ENCODE assay signal across 8 mouse cellular contexts in the genomic region with DNA sequence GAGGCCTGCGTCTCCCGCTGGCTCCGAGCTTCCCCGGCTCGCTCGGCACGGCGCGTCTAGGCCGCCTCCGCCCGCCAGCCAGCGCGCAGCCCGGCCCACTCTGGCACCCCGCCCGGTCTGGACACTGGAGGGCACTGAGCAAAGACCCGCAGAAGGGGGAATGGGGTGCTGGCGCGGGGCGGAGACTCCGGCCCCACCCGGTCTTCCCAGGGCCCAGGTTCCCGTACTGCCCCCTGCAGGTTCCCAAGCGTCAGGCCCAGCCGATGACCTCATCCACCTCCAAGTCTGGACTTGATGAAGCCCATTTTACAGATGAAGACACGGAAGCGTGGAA. TPM values are rescaled to one million over a fixed set of nuclear protein-coding genes. Genes with fewer than 3 reads are reported as not detected.
DNase-seq lines count a peak whose midpoint lies in the region; ATAC-seq and TF ChIP-seq lines count a peak whose summit lies in the region.

No protein-coding gene starts in this region.

- H3K9me3 ChIP-seq in embryonic facial prominence, embryonic 13.5 days, result no peaks in the 10 kb centered on the region
- 0 out of 2 replicates have a peak, but pooled peaks cover 3% of the 10 kb centered on the region for H3K9me3 ChIP-seq in limb, embryonic 12.5 days
- H3K9me3 ChIP-seq in midbrain, embryonic 15.5 days, result no peaks in the 10 kb centered on the region

- no peaks in the 10 kb centered on the region for H3K79me2 ChIP-seq in heart, adult 2 months (replicated peaks; ENCODE audit: control insufficient read depth, insufficient read depth, low read length)

- TF ChIP-seq POLR2A in heart, adult 2 months (IDR thresholded peaks at IDR 0.05; ENCODE audit: insufficient read depth, low read depth, low read length), result 0 out of 2 replicates have a peak, but pooled peaks have one; percentile 46
- TF ChIP-seq POLR2A in spleen, adult 2 months (IDR thresholded peaks at IDR 0.05; ENCODE audit: low read depth, low read length), result no peak

- TF ChIP-seq CTCF in heart, adult 2 months (IDR thresholded peaks at IDR 0.05), result peak; percentile 87
- peak; percentile 75; the same call in 1 of the 2 replicates for TF ChIP-seq CTCF in spleen, adult 2 months (IDR thresholded peaks at IDR 0.05; ENCODE audit: extremely low read depth, insufficient read depth, insufficient read length, insufficient replicate concordance)

- peak overlapping the region; percentile 56 for H3K4me3 ChIP-seq in embryonic facial prominence, embryonic 13.5 days
- peak overlapping the region; percentile 59 for H3K4me3 ChIP-seq in heart, adult 2 months
- H3K4me3 ChIP-seq in limb, embryonic 12.5 days (replicated peaks), result peak overlapping the region; percentile 50
- H3K4me3 ChIP-seq in midbrain, embryonic 15.5 days, result peak overlapping the region; percentile 36
- peak overlapping the region; percentile 71 for H3K4me3 ChIP-seq in spleen, adult 2 months (ENCODE audit: extremely low read depth, insufficient read depth, insufficient read length)

- peak overlapping the region; percentile 93 for H3K9ac ChIP-seq in embryonic facial prominence, embryonic 13.5 days
- H3K9ac ChIP-seq in heart, adult 2 months (ENCODE audit: low read depth, low read length), result peak overlapping the region; percentile 95
- H3K9ac ChIP-seq in limb, embryonic 12.5 days (replicated peaks), result peak overlapping the region; percentile 83
- H3K9ac ChIP-seq in midbrain, embryonic 15.5 days, result peak overlapping the region; percentile 39

- H3K36me3 ChIP-seq in embryonic facial prominence, embryonic 13.5 days, result peaks cover 7% of the 10 kb centered on the region
- no peaks in the 10 kb centered on the region for H3K36me3 ChIP-seq in heart, adult 2 months (ENCODE audit: control insufficient read depth, insufficient read depth, low read length)
- H3K36me3 ChIP-seq in limb, embryonic 12.5 days, result no peaks in the 10 kb centered on the region
- H3K36me3 ChIP-seq in midbrain, embryonic 15.5 days (replicated peaks), result no peaks in the 10 kb centered on the region
- no peaks in the 10 kb centered on the region for H3K36me3 ChIP-seq in spleen, adult 2 months (ENCODE audit: control insufficient read depth, insufficient read depth, low read length)

- 4% methylated on average over 28 of the region's 28 CpGs for WGBS in embryonic facial prominence, embryonic 13.5 days
- WGBS in heart, adult 2 months, result 4% methylated on average over 28 of the region's 28 CpGs
- WGBS in limb, embryonic 12.5 days, result 5% methylated on average over 28 of the region's 28 CpGs
- 5% methylated on average over 28 of the region's 28 CpGs for WGBS in midbrain, embryonic 15.5 days
- WGBS in spleen, adult 2 months, result 2% methylated on average over 28 of the region's 28 CpGs

- peaks cover 15% of the 10 kb centered on the region for H3K4me1 ChIP-seq in embryonic facial prominence, embryonic 13.5 days
- H3K4me1 ChIP-seq in heart, adult 2 months (ENCODE audit: control insufficient read depth, insufficient read depth, low read length), result peaks cover 4% of the 10 kb centered on the region; the same call in 1 of the 2 replicates
- peaks cover 10% of the 10 kb centered on the region; the same call in 1 of the 2 replicates for H3K4me1 ChIP-seq in limb, embryonic 12.5 days (replicated peaks)
- H3K4me1 ChIP-seq in midbrain, embryonic 15.5 days, result peaks cover 38% of the 10 kb centered on the region
- H3K4me1 ChIP-seq in spleen, adult 2 months (ENCODE audit: control insufficient read depth, insufficient read depth, insufficient read length), result peaks cover 7% of the 10 kb centered on the region

- no peaks in the 10 kb centered on the region for H3K27me3 ChIP-seq in embryonic facial prominence, embryonic 13.5 days
- no peaks in the 10 kb centered on the region for H3K27me3 ChIP-seq in heart, adult 2 months (ENCODE audit: control insufficient read depth, insufficient read depth, low read length)
- H3K27me3 ChIP-seq in limb, embryonic 12.5 days, result no peaks in the 10 kb centered on the region
- H3K27me3 ChIP-seq in midbrain, embryonic 15.5 days (replicated peaks), result no peaks in the 10 kb centered on the region
- no peaks in the 10 kb centered on the region for H3K27me3 ChIP-seq in spleen, adult 2 months (ENCODE audit: control insufficient read depth, insufficient read depth, low read length)

- H3K4me2 ChIP-seq in embryonic facial prominence, embryonic 13.5 days, result peak overlapping the region; percentile 87
- peak overlapping the region; percentile 81 for H3K4me2 ChIP-seq in limb, embryonic 12.5 days
- peak overlapping the region; percentile 57 for H3K4me2 ChIP-seq in midbrain, embryonic 15.5 days

- intact Hi-C loops in heart, adult 2 months (cut with DNase I), result loop anchor here (2.0 to 10.0 kb wide), 2 partner anchors 19 to 283 kb away; no protein-coding TSS in a partner anchor

- ATAC-seq in embryonic facial prominence, embryonic 13.5 days (ENCODE audit: insufficient number of reproducible peaks, insufficient read depth, low FRiP score, low TSS enrichment, low read depth), result peak; percentile 80
- peak; percentile 69 for ATAC-seq in limb, embryonic 12.5 days (ENCODE audit: insufficient number of reproducible peaks, insufficient read depth, low FRiP score, low TSS enrichment, low read depth)
- peak; percentile 62 for ATAC-seq in midbrain, embryonic 15.5 days (replicated peaks)

- peak overlapping the region; percentile 84 for H3K27ac ChIP-seq in embryonic facial prominence, embryonic 13.5 days
- peak overlapping the region; percentile 91 for H3K27ac ChIP-seq in heart, adult 2 months
- H3K27ac ChIP-seq in limb, embryonic 12.5 days, result peak overlapping the region; percentile 59; the same call in 1 of the 2 replicates
- H3K27ac ChIP-seq in midbrain, embryonic 15.5 days, result peak overlapping the region; percentile 71
- peak overlapping the region; percentile 84 for H3K27ac ChIP-seq in spleen, adult 2 months (ENCODE audit: insufficient read depth, low read length)

- DNase-seq in 3134 (ENCODE audit: extremely low read depth, insufficient read length, low spot score), result peak; percentile 90
- peak; percentile 94 to 97 for DNase-seq in adrenal gland, postnatal 36 days
- DNase-seq in heart, adult 2 months, result peak; percentile 91 to 93
- peak; percentile 92 to 93 for DNase-seq in kidney, adult 8-10 months
- DNase-seq in spleen, adult 2 months (ENCODE audit: low read depth in 1 of 2, low spot score in 2 of 2), result peak; percentile 66 to 75

- TF ChIP-seq EP300 in heart, adult 2 months (IDR thresholded peaks at IDR 0.05; ENCODE audit: insufficient read depth, low read depth, low read length), result 0 out of 2 replicates have a peak, but pooled peaks have one; percentile 34

RNA-seq across cellular contexts. Expression of a gene that starts 0.4 kb away (rescaled TPM):
- total RNA-seq in adrenal gland, postnatal 36 days (2021), result 10 to 100 TPM; 14.9 to 32.2 TPM
- polyA plus RNA-seq in embryonic facial prominence, embryonic 13.5 days (2015; fragmentation: Nextera tagmentation; extraction: Ambion mirVana), result 8.2 and 9.8 TPM in 2 replicates
- total RNA-seq in heart, adult 2 months (2021), result 10 to 100 TPM; 20.3 to 21.7 TPM
- polyA plus RNA-seq in heart, adult 2 months (2012; rRNA removed), result 16.1 and 19.0 TPM in 2 replicates
- polyA plus RNA-seq in limb, embryonic 12.5 days (2016; fragmentation: Nextera tagmentation; extraction: Ambion mirVana), result 5.3 and 6.7 TPM in 2 replicates
- 4.8 and 5.1 TPM in 2 replicates for polyA plus RNA-seq in midbrain, embryonic 15.5 days (2015; fragmentation: Nextera tagmentation; extraction: Ambion mirVana)
- polyA plus RNA-seq in spleen, adult 2 months (2012; rRNA removed), result 8.4 and 10.7 TPM in 2 replicates

RNA-seq across cellular contexts. Expression of a gene that starts 16.7 kb away (rescaled TPM):
- total RNA-seq in adrenal gland, postnatal 36 days (2021), result not detected
- 0.37 TPM in 1 of 2 replicates, not detected in the other for polyA plus RNA-seq in embryonic facial prominence, embryonic 13.5 days (2015; fragmentation: Nextera tagmentation; extraction: Ambion mirVana)
- total RNA-seq in heart, adult 2 months (2021), result 1 to 10 TPM; 3.4 to 4.2 TPM
- polyA plus RNA-seq in heart, adult 2 months (2012; rRNA removed), result 1.7 and 3.3 TPM in 2 replicates
- polyA plus RNA-seq in limb, embryonic 12.5 days (2016; fragmentation: Nextera tagmentation; extraction: Ambion mirVana), result not detected in 2 replicates
- polyA plus RNA-seq in midbrain, embryonic 15.5 days (2015; fragmentation: Nextera tagmentation; extraction: Ambion mirVana), result 0.44 and 0.96 TPM in 2 replicates
- polyA plus RNA-seq in spleen, adult 2 months (2012; rRNA removed), result 0.07 and 0.08 TPM in 2 replicates

RNA-seq across cellular contexts. Expression of a gene that starts 20.4 kb away (rescaled TPM):
- total RNA-seq in adrenal gland, postnatal 36 days (2021), result 10 to 100 TPM; 28.2 to 32.6 TPM
- 6.1 and 6.5 TPM in 2 replicates for polyA plus RNA-seq in embryonic facial prominence, embryonic 13.5 days (2015; fragmentation: Nextera tagmentation; extraction: Ambion mirVana)
- total RNA-seq in heart, adult 2 months (2021), result under 1 TPM; 0.42 to 0.75 TPM
- polyA plus RNA-seq in heart, adult 2 months (2012; rRNA removed), result 1.9 and 2.1 TPM in 2 replicates
- polyA plus RNA-seq in limb, embryonic 12.5 days (2016; fragmentation: Nextera tagmentation; extraction: Ambion mirVana), result 7.0 and 7.7 TPM in 2 replicates
- polyA plus RNA-seq in midbrain, embryonic 15.5 days (2015; fragmentation: Nextera tagmentation; extraction: Ambion mirVana), result 30.4 and 31.1 TPM in 2 replicates
- polyA plus RNA-seq in spleen, adult 2 months (2012; rRNA removed), result 12.3 and 22.3 TPM in 2 replicates

RNA-seq across cellular contexts. Expression of a gene that starts 27.5 kb away (rescaled TPM):
- total RNA-seq in adrenal gland, postnatal 36 days (2021), result 1 to 10 TPM; 2.3 to 3.3 TPM
- polyA plus RNA-seq in embryonic facial prominence, embryonic 13.5 days (2015; fragmentation: Nextera tagmentation; extraction: Ambion mirVana), result not detected in 2 replicates
- not detected for total RNA-seq in heart, adult 2 months (2021)
- polyA plus RNA-seq in heart, adult 2 months (2012; rRNA removed), result 1.6 TPM in 1 of 2 replicates, not detected in the other
- not detected in 2 replicates for polyA plus RNA-seq in limb, embryonic 12.5 days (2016; fragmentation: Nextera tagmentation; extraction: Ambion mirVana)
- polyA plus RNA-seq in midbrain, embryonic 15.5 days (2015; fragmentation: Nextera tagmentation; extraction: Ambion mirVana), result 0.61 TPM in 1 of 2 replicates, not detected in the other
- not detected in 2 replicates for polyA plus RNA-seq in spleen, adult 2 months (2012; rRNA removed)

RNA-seq across cellular contexts. Expression of a gene that starts 34.1 kb away (rescaled TPM):
- 10 to 100 TPM; 28.9 to 40.5 TPM for total RNA-seq in adrenal gland, postnatal 36 days (2021)
- 17.3 and 19.5 TPM in 2 replicates for polyA plus RNA-seq in embryonic facial prominence, embryonic 13.5 days (2015; fragmentation: Nextera tagmentation; extraction: Ambion mirVana)
- 10 to 100 TPM; 17.8 to 18.7 TPM for total RNA-seq in heart, adult 2 months (2021)
- 5.0 and 11.8 TPM in 2 replicates for polyA plus RNA-seq in heart, adult 2 months (2012; rRNA removed)
- polyA plus RNA-seq in limb, embryonic 12.5 days (2016; fragmentation: Nextera tagmentation; extraction: Ambion mirVana), result 18.4 and 18.7 TPM in 2 replicates
- polyA plus RNA-seq in midbrain, embryonic 15.5 days (2015; fragmentation: Nextera tagmentation; extraction: Ambion mirVana), result 24.4 and 26.2 TPM in 2 replicates
- polyA plus RNA-seq in spleen, adult 2 months (2012; rRNA removed), result 16.1 and 20.3 TPM in 2 replicates

Comparison
In these comparisons a context has a peak if more than half of its experiments do, and no peak if none do; other contexts are left out.
1. Peak in every context shown above with its lines: DNase-seq, ATAC-seq, H3K4me3 ChIP-seq and H3K27ac ChIP-seq.
2. H3K9ac ChIP-seq: peak in every context shown above with its lines; median percentile 95 in heart, adult 2 months; 93 in embryonic facial prominence, embryonic 13.5 days; 83 in limb, embryonic 12.5 days; 39 in midbrain, embryonic 15.5 days.